Mouse (Mus musculus): ENCODE measurements around the gene Cdkl4.
A peak's percentile ranks its signal among the peaks of the same experiment; 100 is the strongest.

Gene Cdkl4

DNA sequence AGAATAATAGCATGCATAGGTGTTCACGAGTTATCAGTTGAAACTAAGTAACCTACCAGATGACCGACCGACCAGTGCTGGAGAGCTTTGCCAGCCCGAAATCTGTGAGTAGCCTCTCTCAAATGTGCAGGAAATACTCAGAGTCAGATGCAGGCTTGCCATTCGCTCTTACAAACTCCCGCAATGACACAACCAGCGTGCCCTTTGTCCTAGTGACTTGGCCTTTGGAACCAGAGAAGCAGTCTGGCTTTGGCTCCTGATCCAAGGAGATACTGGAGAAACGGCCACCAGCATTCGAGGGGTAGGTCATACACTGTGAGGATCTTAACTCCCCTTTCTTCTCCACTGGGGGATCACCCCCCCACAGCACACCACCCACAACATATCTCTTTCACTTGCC is 61.7 kb downstream of the Cdkl4 start:
- no peak for DNase-seq (ENCODE audit: low read depth)

GRCm38 (mm10) chr17:80515513-80515912 is 62.1 kb downstream of the Cdkl4 start:
- DNase-seq (ENCODE audit: low read depth): no peak

- no peak for DNase-seq (ENCODE audit: low read depth)
These were observed 63.8 kb downstream of the Cdkl4 start for GRCm38 (mm10) chr17:80513766-80514165.

- no peak for DNase-seq (ENCODE audit: low read depth)
These were observed 67.2 kb downstream of the Cdkl4 start for GRCm38 (mm10) chr17:80510459-80510855.

GRCm38 (mm10) chr17:80509494-80510458 is 67.8 kb downstream of the Cdkl4 start:
- no peak for DNase-seq (ENCODE audit: low read depth)

GRCm38 (mm10) chr17:80505766-80506165 is 71.8 kb downstream of the Cdkl4 start:
- peak; percentile 71 for DNase-seq (ENCODE audit: low read depth)

- DNase-seq (ENCODE audit: low read depth): no peak
These were observed 72.3 kb downstream of the Cdkl4 start for GRCm38 (mm10) chr17:80505342-80505741.

- DNase-seq (ENCODE audit: low read depth): no peak
These were observed 75.8 kb downstream of the Cdkl4 start for GRCm38 (mm10) chr17:80501805-80502172.

- peak; percentile 29 for DNase-seq (ENCODE audit: low read depth)
These were observed 76.4 kb downstream of the Cdkl4 start for GRCm38 (mm10) chr17:80501037-80501804.

- DNase-seq (ENCODE audit: low read depth): no peak
These were observed 77.6 kb downstream of the Cdkl4 start for GRCm38 (mm10) chr17:80500025-80500424.

GRCm38 (mm10) chr17:80498600-80499268 is 78.9 kb downstream of the Cdkl4 start:
- no peak for DNase-seq (ENCODE audit: low read depth)

GRCm38 (mm10) chr17:80497183-80497601 is 80.4 kb downstream of the Cdkl4 start:
- DNase-seq (ENCODE audit: low read depth): no peak

- DNase-seq (ENCODE audit: low read depth): no peak
These were observed 80.9 kb downstream of the Cdkl4 start for GRCm38 (mm10) chr17:80496607-80497170.

- DNase-seq (ENCODE audit: low read depth): no peak
These were observed 81.4 kb downstream of the Cdkl4 start for GRCm38 (mm10) chr17:80496185-80496584.

- no peak for DNase-seq (ENCODE audit: low read depth)
These were observed 83.7 kb downstream of the Cdkl4 start for GRCm38 (mm10) chr17:80493891-80494290.

DNA sequence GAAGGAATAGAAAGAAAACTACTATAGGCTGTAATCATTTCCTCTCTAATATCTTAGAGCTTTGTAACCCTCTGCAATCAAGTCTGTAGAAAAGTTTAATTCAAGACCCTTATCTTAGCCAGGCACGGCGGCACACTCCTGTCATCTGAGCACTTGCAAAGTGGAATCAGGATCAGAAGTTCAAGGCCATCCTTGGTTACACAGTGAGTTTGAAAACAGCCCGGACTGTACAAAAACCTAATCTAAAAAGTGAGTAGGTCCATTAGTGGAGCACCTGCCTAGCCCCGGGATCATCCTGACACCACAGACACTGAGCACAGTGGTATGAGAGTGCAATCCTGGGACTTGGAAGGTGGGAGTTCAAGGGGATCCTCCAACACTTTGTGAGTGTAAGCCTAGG is 84.8 kb downstream of the Cdkl4 start:
- no peak for DNase-seq (ENCODE audit: low read depth)

- peak; percentile 78 for DNase-seq (ENCODE audit: low read depth)
These were observed 85.3 kb downstream of the Cdkl4 start for GRCm38 (mm10) chr17:80492274-80492673.

DNA sequence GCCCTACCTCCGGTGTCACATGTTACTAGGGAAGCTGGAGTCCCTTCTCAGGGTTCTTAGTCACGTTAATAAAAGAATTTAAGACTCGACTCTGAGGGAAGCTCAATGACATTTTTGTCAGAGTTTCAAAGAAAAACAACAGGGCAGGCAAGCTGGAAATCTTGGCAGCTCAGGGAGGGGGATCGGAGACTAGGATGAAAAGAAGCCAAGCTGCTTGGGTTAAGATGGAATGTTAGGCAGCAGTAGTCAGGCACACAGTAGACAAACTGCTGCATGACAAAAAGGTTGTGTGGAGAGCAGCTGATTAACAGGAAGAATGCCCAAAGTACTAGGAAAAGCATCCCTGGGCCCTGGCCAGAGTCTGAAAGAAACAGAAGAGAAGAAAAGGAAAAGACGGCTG is 87.4 kb downstream of the Cdkl4 start:
- peak; percentile 62 for DNase-seq (ENCODE audit: low read depth)

GRCm38 (mm10) chr17:80488918-80489317 is 88.7 kb downstream of the Cdkl4 start:
- DNase-seq (ENCODE audit: low read depth): peak; percentile 78

- peak; percentile 58 for DNase-seq (ENCODE audit: low read depth)
These were observed 92.5 kb downstream of the Cdkl4 start for GRCm38 (mm10) chr17:80485160-80485559.

- DNase-seq (ENCODE audit: low read depth): no peak
These were observed 96.8 kb downstream of the Cdkl4 start for GRCm38 (mm10) chr17:80480855-80481224.

Measured in NIH3T3 (cell line).